7 mouse cellular contexts compared by ENCODE assay signal in genomic region chr6:50381504-50382091, GRCm38 (mm10).
DNase-seq lines count a peak whose midpoint lies in the region; ATAC-seq lines count a peak whose summit lies in the region.

No protein-coding gene starts in this region.

- peak; percentile 44 to 47 for DNase-seq in B cell, adult 2 months
- peak; percentile 31 to 41 for DNase-seq in CD8-positive naive resting alpha-beta T cell, adult 2 months (ENCODE audit: low read depth in 2 of 2, low spot score in 2 of 2)
- DNase-seq in heart, adult 9 months (ENCODE audit: low spot score in 2 of 2), result peak; percentile 44 to 45
- DNase-seq in kidney, postnatal 4 days, result peak; percentile 35 to 64
- DNase-seq in cerebellum, adult 9-10 months, result no peak
- no peak for DNase-seq in cerebellum, postnatal 14 days

- peak; percentile 55 for ATAC-seq in megakaryocyte progenitor cell, adult 5-6 weeks (replicated peaks; ENCODE audit: poor library complexity)

Comparison
In these comparisons a context has a peak if more than half of its experiments do, and no peak if none do; other contexts are left out.
1. DNase-seq: peak in B cell, adult 2 months (2 of 2), CD8-positive naive resting alpha-beta T cell, adult 2 months (2 of 2), heart, adult 9 months (2 of 2) and kidney, postnatal 4 days (2 of 2); none in cerebellum, adult 9-10 months (single experiment) and cerebellum, postnatal 14 days (0 of 2).